Mouse (Mus musculus) G1E-ER4 (cell line): ENCODE results near the gene Cntrob. TPM values are rescaled to one million over a fixed set of nuclear protein-coding genes. Genes with fewer than 3 reads are reported as not detected.

Experiments used
- GATA1 ChIP-seq: IDR thresholded peaks from one replicate; pipeline ENCODE4 v1.8.0; 2012; ENCODE audit warnings: low read length, inconsistent platforms
- polyA plus RNA-seq: library from polyadenylated mRNA; stranded (reverse); fragments of >175 nt; gene quantifications from 2 replicates; pipeline ENCODE4 v1.2.3, GENCODE M21; 2012

The Cntrob gene
- polyA plus RNA-seq, 1 experiment = 50.3 TPM

GRCm38 (mm10) chr11:69272122-69272740 is 51.3 kb downstream of the Cntrob start:
- TF ChIP-seq GATA1 = no peak

- no peak for TF ChIP-seq GATA1
These were observed 54.0 kb downstream of the Cntrob start for GRCm38 (mm10) chr11:69269575-69269974.

GRCm38 (mm10) chr11:69268100-69268499 is 55.5 kb downstream of the Cntrob start:
- TF ChIP-seq GATA1 = no peak

- TF ChIP-seq GATA1 = no peak
These were observed 56.2 kb downstream of the Cntrob start for GRCm38 (mm10) chr11:69267341-69267740.

GRCm38 (mm10) chr11:69266253-69266652 is 57.3 kb downstream of the Cntrob start:
- no peak for TF ChIP-seq GATA1

GRCm38 (mm10) chr11:69265410-69265809 is 58.2 kb downstream of the Cntrob start:
- TF ChIP-seq GATA1 = no peak

GRCm38 (mm10) chr11:69264276-69264675 is 59.3 kb downstream of the Cntrob start:
- TF ChIP-seq GATA1 = no peak

- TF ChIP-seq GATA1 = no peak
These were observed 63.5 kb downstream of the Cntrob start for GRCm38 (mm10) chr11:69260111-69260510.

GRCm38 (mm10) chr11:69258287-69258686 is 65.3 kb downstream of the Cntrob start:
- no peak for TF ChIP-seq GATA1

GRCm38 (mm10) chr11:69257807-69258206 is 65.8 kb downstream of the Cntrob start:
- TF ChIP-seq GATA1 = no peak

GRCm38 (mm10) chr11:69257072-69257471 is 66.5 kb downstream of the Cntrob start:
- TF ChIP-seq GATA1 = no peak

- no peak for TF ChIP-seq GATA1
These were observed 68.8 kb downstream of the Cntrob start for GRCm38 (mm10) chr11:69254808-69255207.

GRCm38 (mm10) chr11:69253131-69253530 is 70.4 kb downstream of the Cntrob start:
- no peak for TF ChIP-seq GATA1

- TF ChIP-seq GATA1 = no peak
These were observed 71.6 kb downstream of the Cntrob start for GRCm38 (mm10) chr11:69251953-69252352.

- TF ChIP-seq GATA1 = no peak
These were observed 72.3 kb downstream of the Cntrob start for GRCm38 (mm10) chr11:69251135-69251842.

- no peak for TF ChIP-seq GATA1
These were observed 73.5 kb downstream of the Cntrob start for GRCm38 (mm10) chr11:69250106-69250505.

Other genes with a start within 250 kb of the Cntrob start
- 32.2 and 39.6 TPM in 2 replicates for gene Vamp2, start 235.3 kb downstream of the Cntrob start, polyA plus RNA-seq
- gene Per1, start 228.6 kb downstream of the Cntrob start, polyA plus RNA-seq = 25.0 and 26.2 TPM in 2 replicates
- 0.80 and 1.4 TPM in 2 replicates for gene Hes7, start 203.4 kb downstream of the Cntrob start, polyA plus RNA-seq
- 0.09 and 0.10 TPM in 2 replicates for gene 9130213A22Rik, start 201.2 kb downstream of the Cntrob start, polyA plus RNA-seq
- not detected in 2 replicates for gene Aloxe3, start 197.9 kb downstream of the Cntrob start, polyA plus RNA-seq
- not detected in 2 replicates for gene Alox12b, start 166.8 kb downstream of the Cntrob start, polyA plus RNA-seq
- not detected in 2 replicates for gene Alox8, start 125.9 kb downstream of the Cntrob start, polyA plus RNA-seq
- not detected in 2 replicates for gene Gucy2e, start 86.7 kb downstream of the Cntrob start, polyA plus RNA-seq
- 4.2 and 6.8 TPM in 2 replicates for gene Trappc1, start 205 bp upstream of the Cntrob start, polyA plus RNA-seq
- gene Kcnab3, start 2.5 kb upstream of the Cntrob start, polyA plus RNA-seq = 2.1 and 2.7 TPM in 2 replicates
- gene Rnf227, start 16.7 kb upstream of the Cntrob start, polyA plus RNA-seq = not detected in 2 replicates
- gene Chd3, start 45.6 kb upstream of the Cntrob start, polyA plus RNA-seq = 279 and 331 TPM in 2 replicates
- 126 and 142 TPM in 2 replicates for gene Naa38, start 71.7 kb upstream of the Cntrob start, polyA plus RNA-seq
- 7.4 and 7.5 TPM in 2 replicates for gene Cyb5d1, start 71.9 kb upstream of the Cntrob start, polyA plus RNA-seq
- 2.3 and 3.6 TPM in 2 replicates for gene Tmem88, start 74.5 kb upstream of the Cntrob start, polyA plus RNA-seq
- gene Kdm6b, start 89.9 kb upstream of the Cntrob start, polyA plus RNA-seq = 59.3 and 72.1 TPM in 2 replicates
- 0.01 and 0.02 TPM in 2 replicates for gene Dnah2, start 225.3 kb upstream of the Cntrob start, polyA plus RNA-seq
- gene Efnb3, start 236.4 kb upstream of the Cntrob start, polyA plus RNA-seq = 0.66 and 0.68 TPM in 2 replicates